Mouse (Mus musculus) layer of hippocampus, postnatal 14 days (tissue): ENCODE results near the gene Gpatch2. TPM values are rescaled to one million over a fixed set of nuclear protein-coding genes. Genes with fewer than 3 reads are reported as not detected.

Experiments
- DNase-seq, 2 experiments: peaks; one replicate each; pipeline ENCODE4 v3.0.0; 2021 to 2022; ENCODE audit warnings: low spot score in 2 of 2, mixed read lengths in 1 of 2
- total RNA-seq, 2 experiments: library from RNA; stranded (reverse); gene quantifications; 2 replicates each; pipeline ENCODE4 v1.2.3; 2021

Gpatch2 gene
- total RNA-seq, 2 experiments from 2014 or later = 21.1 to 23.1 TPM

DNA sequence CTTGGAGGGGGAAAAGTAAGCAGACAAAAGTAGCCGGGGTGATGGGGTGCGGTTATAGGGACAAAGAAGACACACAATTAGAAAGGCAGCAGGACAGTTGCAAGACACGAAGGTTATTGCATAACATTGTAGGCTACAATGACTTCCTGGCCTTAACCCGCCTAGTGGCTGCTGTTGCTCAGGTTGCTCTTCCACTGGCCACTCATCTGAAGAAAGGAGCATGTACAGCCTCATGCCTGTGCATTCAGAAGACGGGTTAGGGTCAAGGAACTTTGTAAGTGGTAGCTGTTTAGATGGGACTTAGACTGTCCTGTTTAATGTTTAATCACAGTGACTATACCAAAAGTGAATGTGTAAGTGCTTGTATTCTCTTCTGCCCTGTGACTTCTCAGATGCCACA, 26.0 kb downstream of the Gpatch2 start:
- DNase-seq = no peak

GRCm38 (mm10) chr1:187244734-187245133, 29.4 kb downstream of the Gpatch2 start:
- DNase-seq = no peak

DNA sequence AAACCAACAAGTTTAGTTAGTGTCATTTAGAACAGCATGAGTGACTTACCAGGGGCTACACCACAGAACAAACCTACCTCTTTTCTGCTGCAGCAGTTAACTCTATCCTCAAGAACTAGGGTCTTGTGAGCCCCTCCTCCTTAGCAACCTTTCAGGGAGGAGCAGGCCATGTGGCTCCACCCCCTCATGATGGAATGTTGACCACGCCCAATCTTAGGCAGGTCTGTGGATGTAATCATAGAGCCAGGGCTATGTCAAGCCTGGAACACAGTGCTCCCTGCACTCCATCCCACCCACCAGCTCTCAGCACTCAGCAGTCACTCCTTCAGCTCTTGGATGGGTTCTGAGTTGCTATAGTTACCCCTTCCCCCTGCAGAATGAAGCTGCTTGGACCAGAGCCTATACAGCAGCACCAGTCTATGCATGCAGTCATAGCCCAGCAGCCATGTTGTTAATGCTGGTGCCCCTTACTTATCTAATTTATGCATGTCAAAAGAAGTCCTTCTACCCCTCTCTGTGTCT, 35.5 kb downstream of the Gpatch2 start:
- no peak for DNase-seq

DNA sequence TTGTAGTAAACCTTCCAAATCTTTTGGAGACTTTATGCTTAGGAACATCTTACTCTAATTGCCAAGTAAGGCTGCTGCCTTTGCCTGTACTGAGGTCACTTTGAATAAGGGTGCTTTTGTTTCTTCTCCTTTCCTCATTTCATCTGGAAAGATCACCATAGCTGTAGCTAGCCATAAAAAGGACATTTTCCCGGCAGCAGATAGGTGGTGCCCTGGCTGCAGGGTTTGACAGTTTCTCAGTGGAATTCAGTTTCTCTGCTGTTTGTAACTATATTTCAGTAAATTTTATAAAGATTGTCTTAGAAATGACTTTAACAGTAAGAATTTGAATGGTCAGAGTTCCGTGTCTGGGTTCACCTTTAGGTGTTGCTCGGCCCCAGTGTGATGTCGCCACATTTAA, 43.4 kb downstream of the Gpatch2 start:
- no peak for DNase-seq

- no peak for DNase-seq
These were observed 52.3 kb downstream of the Gpatch2 start for GRCm38 (mm10) chr1:187267601-187268000.

DNA sequence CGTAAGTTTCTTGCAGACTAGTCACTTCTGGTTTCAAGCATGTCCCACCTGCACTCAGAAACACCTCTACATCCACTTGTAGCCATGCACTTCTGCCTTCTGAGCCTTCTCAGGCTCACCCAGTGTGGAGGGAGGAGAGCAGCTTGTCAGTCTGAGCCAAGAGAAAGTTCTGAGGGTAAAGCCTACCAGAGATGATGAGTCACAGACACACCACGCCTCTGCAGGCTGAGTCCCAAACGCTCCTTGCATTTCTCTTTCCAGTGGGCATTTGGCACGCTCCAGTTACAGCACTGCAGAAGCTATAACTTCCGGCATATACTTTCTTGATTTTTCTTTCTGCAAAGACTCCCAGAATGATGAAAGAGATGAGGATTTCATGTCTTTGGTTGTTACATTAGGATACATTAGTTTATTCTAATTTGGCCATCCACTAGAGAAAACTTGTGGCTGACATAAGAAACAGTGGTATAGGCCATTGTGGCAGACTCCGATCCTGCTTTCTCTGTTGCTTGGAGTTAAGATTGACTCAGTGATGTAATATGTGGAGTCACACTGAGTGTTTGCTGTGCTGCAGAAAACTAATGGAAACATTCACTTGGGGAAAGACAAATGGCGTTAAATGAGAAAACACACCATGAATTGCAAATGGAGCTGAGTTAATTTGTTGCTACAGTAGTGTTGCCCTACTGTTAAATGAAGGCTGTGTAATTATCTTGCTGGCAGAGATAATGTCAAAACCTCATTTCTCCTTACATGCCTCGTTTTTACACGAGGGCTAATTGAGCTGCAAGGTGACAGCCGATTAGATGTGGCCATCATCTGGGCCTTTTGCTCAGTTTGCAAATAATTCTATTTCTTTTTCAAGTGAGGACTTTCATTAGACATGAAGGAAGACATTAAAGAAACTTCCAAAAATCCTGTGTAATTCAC, 55.3 kb downstream of the Gpatch2 start:
- DNase-seq = no peak

DNA sequence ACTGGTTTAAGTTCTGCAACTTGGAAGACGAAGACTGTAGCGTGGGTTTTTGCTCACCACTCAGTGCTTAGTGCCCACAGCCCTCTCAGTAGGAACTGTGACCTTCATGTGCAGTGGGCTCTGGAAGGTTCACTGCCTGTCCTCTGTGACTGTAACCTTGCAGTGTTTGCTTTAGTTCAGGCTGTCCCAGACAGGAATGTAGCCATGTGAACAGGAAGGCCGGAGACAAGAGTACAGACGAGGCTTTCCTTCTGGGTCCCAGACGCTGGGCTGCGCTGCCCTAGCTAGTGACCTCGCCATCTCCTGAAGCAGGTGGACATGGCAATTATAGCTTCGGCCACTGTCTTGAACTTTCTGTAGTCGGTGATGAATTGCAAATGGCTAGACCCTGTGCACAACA, 62.0 kb downstream of the Gpatch2 start:
- DNase-seq = no peak

DNA sequence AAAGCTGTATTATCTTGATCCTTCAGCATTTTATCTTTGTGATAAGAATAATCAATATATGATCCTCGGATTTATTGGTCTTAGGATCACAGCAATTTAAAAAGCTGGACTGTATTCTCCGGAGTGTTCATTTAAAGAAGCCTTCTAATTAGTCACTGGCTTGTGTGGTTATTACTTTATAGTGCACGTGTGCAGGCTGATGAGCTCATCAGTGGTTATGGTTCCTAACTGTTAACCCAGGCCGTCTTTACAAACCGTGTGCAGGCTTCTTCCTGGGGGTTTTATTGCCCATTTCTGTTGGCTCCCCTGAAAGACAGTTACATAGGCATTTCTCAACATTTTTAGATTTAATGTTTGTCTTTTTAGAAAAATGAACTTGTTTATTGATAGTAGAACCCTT, 63.2 kb downstream of the Gpatch2 start:
- no peak for DNase-seq

DNA sequence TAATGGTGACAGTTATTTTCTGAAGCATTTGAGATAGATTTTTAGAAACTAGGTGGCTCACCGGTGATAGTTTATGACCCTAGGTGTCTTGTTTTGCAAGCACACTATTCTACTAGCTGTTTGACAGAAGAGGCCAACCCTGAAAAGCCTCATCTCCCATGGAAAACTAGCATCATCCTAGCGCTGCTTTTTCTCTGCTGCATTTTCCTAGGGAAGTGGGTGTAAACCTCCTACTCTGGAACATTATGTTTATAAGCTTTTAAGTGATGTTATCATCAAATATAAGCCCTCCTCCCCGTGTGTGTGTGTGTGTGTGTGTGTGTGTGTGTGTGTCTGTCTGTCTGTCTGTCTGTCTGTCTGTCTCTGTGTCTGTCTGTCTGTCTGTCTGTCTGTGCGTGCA, 64.5 kb downstream of the Gpatch2 start:
- no peak for DNase-seq

DNA sequence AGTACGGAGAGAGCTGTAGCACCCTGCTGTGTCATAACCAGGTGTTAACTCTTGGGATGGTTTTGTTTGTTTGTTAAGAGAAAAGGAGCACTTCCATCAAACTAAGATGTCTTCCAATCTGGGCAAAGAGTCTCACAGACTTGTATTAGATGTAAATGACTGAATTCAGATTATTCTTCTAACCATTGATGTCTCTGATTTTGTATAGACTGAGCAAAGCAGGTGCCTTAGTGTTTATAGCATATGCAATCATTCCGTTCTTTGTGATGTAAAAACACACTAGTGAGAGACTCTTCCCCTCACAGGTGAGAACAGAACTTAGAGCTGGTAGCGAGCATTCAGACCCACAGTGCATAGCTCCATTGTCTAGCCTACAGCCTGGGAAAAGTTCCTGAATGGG, 67.0 kb downstream of the Gpatch2 start:
- no peak for DNase-seq

DNA sequence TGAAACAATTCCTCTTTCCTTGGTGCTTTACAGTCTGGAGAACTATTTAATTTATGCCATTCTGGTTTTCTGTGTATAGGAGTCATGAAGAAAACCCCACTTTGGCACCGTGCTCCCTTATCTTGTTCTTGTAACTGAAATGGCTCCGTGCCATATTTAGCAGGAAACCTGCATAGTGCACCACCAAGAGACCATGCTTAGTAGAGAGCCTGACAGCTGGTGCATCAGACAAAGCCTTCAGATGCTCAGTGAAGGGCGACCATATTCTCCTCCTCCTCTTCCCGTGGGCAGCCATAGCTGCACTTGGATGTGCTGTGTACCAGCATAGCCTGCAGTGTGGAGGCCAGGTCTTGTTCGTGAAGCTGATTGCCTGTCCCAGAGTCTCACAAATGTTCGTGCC, 67.5 kb downstream of the Gpatch2 start:
- peak in 1 of 2 experiments; percentile 26 for DNase-seq

DNA sequence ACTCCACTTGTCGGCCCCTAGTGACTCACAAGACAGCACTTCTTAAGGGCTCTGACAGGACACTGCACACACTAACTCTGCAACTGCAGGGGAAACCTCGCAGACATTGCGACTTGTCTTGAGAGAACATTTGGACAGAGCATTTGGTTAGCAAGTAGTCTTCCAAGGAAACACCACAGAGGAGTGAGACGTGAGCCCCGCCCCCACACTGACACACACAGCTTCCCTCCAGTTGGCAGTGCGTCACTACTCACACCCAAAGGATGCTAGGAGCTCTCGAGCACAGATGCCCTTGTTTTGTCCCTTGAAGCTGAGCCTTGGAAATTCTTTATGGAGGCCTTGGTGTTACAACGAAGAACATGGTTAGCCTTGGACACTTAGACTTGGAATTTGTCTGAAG, 70.4 kb downstream of the Gpatch2 start:
- DNase-seq = no peak

GRCm38 (mm10) chr1:187286411-187286810, 71.1 kb downstream of the Gpatch2 start:
- no peak for DNase-seq

DNA sequence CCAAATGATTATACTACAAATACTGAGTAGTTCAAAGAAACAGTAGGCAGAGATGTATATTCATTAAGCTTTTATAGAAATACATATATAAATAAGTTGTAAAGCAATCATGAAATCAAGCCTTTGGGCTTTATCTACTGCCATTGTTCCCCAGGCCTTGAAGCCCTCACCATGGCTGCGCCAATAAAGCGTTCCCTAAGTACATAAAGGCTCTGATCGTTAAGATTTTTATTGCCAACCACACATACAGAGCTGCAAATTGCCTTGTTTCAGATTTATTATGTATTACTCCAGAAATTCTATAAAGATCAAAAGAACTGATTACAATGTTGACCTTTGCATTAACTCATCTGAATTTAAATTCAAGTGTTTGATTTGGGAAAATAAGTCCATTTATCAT, 71.6 kb downstream of the Gpatch2 start:
- DNase-seq = no peak

GRCm38 (mm10) chr1:187290186-187290585, 74.9 kb downstream of the Gpatch2 start:
- no peak for DNase-seq

GRCm38 (mm10) chr1:187291480-187292394, 76.4 kb downstream of the Gpatch2 start:
- no peak for DNase-seq

DNA sequence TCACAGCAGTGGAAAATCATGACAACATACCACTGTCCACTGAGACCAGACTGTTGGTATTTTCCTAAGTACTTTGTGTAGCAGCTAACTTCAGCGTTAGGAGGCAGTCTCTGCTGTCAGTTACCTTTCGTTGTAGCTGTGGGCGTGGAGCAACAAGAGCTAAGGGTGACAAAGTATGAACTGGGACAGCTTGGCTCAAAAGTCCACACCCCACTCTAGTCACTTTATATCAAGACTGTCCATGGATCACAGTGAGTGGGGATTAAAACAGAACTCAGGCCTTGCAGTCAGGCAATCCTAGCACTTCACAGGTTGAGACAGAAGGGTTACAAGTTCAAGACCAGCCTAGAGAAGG, 77.1 kb downstream of the Gpatch2 start:
- no peak for DNase-seq

GRCm38 (mm10) chr1:187293233-187293632, 77.9 kb downstream of the Gpatch2 start:
- DNase-seq = no peak

DNA sequence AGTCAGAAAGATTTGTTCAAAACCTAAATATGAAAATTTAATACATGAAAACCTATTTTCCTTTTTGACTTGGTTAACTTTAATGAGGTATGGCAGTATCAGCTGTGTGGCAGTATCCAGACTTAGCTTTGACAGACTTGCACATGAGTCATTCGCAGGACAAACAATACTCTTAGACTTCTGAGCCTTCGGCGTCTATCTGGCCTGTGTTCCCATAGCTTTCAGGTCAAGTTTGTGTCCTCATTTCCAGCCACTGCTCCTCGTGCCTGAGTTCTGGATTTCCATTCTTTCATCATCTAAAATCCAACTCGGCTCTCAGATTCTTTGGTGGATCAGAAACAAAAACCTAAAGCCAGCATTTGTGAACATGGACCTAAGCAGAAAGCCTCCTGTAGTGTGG, 79.2 kb downstream of the Gpatch2 start:
- no peak for DNase-seq

DNA sequence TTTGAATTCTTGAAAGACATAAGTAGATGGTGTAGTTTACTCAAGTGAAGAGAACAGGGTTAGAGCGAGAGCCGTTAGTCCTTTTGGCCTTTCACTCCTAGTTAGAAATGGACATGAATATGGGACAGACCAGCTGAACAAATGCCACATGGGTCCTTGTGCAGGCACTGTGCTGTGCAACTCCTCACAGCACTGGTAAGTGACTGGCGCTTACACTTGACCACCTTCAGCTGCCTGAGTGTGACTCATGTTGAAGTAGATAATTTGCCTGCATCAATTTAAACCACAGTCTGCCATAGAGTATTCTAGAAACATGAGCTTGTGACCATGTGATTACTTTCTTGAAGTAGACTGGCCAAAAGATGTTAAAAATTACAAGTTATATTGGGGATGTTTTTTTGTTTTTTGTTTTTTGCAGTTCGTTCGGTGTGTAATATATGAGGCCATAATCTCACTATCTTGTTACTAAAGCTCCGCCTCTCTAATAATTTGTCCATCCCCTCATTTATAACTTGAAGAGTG, 79.8 kb downstream of the Gpatch2 start:
- no peak for DNase-seq

DNA sequence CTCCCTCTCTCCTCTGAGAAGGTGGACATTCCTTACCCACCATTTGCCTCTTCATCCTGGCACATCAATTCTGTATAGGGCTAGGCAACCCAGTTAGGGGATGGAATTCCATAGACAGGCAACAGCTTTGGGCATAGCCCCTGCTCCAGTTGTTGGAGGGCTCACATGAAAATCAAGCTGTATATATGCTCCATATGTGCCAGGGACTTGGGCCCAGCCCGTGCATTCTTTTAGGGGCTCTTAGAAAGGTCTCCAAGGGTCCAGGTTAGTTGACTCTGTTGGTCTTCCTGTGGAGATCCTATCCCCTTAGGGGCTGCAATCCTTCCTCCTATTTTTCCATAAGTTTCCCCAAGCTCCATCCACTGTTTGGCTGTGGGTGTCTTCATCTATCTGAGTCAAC, 80.4 kb downstream of the Gpatch2 start:
- DNase-seq = no peak

GRCm38 (mm10) chr1:187299236-187299635, 83.9 kb downstream of the Gpatch2 start:
- DNase-seq = no peak
